Mouse (Mus musculus): ENCODE data around the gene Tnik.

Tnik gene

DNA sequence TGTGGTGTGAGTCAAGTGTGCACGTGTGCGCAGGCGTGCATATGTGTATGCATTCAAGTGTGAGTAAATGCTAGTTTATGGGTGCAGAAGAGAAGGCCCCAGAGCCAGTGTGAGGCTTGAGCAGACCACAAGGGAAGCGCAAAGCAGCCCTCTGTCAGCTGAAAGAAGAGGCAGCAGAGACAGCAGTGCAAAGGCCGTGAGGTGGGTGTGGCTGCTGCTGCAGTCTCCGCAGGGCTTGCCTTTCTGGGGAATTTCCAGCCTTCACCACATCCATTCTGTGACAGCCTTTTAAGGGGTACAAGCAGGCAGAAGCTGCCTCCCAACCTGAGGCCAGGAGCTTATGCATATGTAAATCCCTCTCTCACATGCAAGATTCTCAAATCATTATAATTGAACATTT is 139.2 kb downstream of the Tnik start:
- peak; percentile 10 for DNase-seq (ENCODE audit: low spot score)

GRCm38 (mm10) chr3:28405391-28405790 is 142.4 kb downstream of the Tnik start:
- DNase-seq (ENCODE audit: low spot score): no peak

GRCm38 (mm10) chr3:28408859-28409459 is 145.9 kb downstream of the Tnik start:
- peak; percentile 51 for DNase-seq (ENCODE audit: low spot score)

GRCm38 (mm10) chr3:28410269-28410668 is 147.3 kb downstream of the Tnik start:
- no peak for DNase-seq (ENCODE audit: low spot score)

DNA sequence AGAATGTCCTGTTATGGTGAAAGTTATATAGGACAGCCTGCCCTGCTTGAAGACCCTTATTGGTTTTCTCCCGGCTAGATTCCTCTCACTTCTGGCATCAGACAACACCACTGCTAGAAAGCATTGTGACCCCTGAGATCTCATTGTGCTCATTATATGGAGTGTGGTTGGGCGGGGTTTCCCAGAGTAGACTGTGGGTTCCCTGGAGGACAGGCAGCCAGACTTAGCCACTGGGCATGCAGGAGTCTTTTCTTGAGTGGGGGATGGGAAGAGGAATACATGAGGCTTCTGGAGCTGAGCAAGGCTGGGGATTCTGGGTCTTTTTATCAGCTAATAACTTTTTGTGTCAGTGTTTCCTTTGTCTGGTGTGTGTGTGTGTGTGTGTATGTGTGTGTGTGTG is 153.0 kb downstream of the Tnik start:
- DNase-seq (ENCODE audit: low spot score): no peak

GRCm38 (mm10) chr3:28417091-28417715 is 154.2 kb downstream of the Tnik start:
- DNase-seq (ENCODE audit: low spot score): no peak

DNA sequence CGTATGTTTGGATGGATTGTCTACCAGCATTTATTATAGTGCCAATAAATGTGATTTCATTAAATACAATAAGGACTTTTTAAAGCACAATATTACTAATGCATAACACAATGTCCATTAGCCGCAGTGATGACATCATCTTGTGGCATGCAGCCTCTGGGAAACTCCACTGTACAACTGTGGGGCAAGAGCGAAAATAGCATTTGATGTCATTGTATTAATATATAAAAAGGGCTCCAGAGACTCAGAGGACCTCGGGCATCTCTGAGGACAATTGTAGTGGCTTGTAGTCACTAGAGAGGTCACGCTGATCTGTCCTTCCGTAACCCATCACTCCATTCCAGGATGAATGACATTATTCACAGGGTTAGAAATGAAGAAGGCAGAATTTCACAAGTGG is 157.2 kb downstream of the Tnik start:
- no peak for DNase-seq (ENCODE audit: low spot score)

- DNase-seq (ENCODE audit: low spot score): no peak
Observed at GRCm38 (mm10) chr3:28420698-28421097, 157.7 kb downstream of the Tnik start.

GRCm38 (mm10) chr3:28421798-28422197 is 158.8 kb downstream of the Tnik start:
- DNase-seq (ENCODE audit: low spot score): no peak

DNA sequence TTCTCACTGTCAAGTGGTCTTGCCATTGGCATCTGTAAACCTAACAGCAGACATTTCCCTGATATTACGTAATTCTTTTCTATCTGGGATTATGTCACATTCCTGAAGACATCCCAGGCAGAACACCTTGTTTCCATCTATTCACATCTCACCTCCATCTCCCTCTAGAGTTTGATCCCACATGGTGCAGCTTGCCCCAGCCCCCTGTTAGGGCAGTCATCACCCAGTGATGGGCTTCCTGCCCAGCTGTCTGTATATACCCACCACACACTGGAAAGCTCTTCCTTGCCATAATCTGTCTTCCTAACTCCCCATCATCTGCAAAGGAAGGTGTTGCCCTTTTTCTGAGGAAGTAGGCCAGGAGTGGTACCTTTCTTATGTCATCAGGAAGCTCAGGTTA is 159.2 kb downstream of the Tnik start:
- DNase-seq (ENCODE audit: low spot score): no peak

- DNase-seq (ENCODE audit: low spot score): no peak
Observed at GRCm38 (mm10) chr3:28425911-28426310, 162.9 kb downstream of the Tnik start.

GRCm38 (mm10) chr3:28431459-28431858 is 168.4 kb downstream of the Tnik start:
- no peak for DNase-seq (ENCODE audit: low spot score)

GRCm38 (mm10) chr3:28432321-28432720 is 169.3 kb downstream of the Tnik start:
- no peak for DNase-seq (ENCODE audit: low spot score)

GRCm38 (mm10) chr3:28435478-28435877 is 172.5 kb downstream of the Tnik start:
- DNase-seq (ENCODE audit: low spot score): no peak

DNA sequence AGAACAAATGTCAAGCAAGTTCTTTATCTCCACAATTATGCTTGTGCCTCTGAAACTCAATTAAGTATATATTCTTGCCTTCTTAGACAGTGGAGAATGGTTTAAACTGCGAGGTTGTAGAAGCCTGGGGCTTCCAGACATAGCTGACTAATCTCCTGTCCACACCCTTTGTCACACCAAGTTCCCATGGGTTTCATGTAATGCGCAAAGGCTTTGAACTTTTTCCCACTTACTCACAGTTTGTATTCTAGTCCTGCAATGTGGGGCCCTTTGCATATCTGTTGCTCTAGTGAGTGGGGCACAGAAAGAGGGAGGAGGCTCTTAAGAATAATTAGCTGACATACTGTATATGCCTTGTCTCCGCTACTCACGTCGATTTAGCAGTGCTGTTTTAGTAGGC is 174.4 kb downstream of the Tnik start:
- no peak for DNase-seq (ENCODE audit: low spot score)

DNA sequence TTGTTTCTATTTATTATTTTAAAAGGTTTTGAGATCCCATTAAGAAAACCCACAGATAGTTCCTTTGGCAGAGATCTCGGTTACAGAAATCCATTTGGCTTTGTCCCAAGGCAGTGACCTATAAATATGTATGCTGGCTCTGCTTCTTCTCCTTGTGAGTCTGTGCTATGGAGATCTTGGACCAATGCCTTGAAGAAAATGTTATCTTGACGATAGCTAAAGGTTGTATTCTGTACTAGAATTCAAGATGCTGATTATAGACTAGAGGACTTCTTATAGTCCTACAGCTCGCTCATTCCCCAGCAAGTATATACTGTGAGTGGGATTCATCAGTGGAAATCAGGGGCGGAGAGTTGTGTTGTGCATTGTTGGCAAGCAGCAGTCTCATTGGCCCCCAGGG is 178.5 kb downstream of the Tnik start:
- DNase-seq (ENCODE audit: low spot score): no peak

- no peak for DNase-seq (ENCODE audit: low spot score)
Observed at GRCm38 (mm10) chr3:28442116-28442515, 179.1 kb downstream of the Tnik start.

DNA sequence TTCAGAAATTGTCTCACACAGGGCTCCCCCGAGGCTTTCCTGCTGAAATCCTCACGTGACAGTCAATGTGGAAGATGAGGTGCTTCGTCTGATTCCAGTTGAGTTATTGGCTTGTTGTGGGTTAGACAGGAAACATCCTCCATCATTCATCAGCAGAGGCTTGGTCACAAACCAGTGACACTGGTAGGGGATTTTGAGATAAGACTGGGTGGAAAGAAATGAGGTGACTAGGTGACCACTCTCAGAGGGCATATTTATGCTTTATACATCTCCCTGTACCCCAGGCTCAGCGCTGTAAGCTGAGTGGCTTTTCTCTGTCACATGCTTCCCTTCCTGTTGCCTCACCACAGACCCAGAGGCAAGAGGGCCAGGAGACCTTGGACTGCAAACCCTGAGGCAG is 184.9 kb downstream of the Tnik start:
- DNase-seq (ENCODE audit: low spot score): no peak

DNA sequence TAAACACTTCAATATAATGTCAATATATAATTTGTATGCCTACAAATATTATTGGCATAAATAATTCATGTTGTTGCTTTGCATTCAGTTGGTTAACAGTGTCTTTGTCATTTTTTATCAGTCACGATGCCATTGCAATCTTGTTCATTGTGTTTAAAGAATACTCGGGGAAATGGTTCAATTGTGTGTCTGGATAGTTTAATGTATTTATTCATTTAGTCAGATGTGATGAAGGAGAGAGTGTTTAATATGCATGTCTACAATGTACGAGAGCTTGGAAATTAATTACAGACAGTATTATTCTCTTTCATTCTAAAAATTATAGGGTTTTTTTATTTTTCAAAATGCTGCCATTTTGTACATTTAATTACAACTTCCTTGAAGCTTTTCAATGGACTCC is 190.4 kb downstream of the Tnik start:
- DNase-seq (ENCODE audit: low spot score): no peak

DNA sequence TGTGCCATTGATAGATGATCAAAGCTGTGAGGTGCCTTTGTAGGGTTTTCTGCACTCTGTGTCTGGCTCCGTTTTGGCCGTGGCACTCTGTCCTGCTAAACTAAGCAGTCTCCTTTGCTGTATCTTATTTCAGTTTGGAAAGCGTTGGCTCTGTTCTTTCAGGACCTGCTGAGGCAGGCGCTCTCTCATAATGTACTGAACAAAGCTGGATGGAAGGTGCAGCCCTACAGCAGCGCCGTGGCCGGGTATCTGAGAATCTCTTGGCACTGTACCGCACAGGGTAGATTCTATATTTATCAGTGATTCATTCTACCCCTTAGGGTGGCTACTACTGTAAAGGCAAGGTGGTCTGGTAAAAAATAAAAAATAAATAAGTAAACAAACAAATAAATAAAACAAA is 193.8 kb downstream of the Tnik start:
- no peak for DNase-seq (ENCODE audit: low spot score)

- no peak for DNase-seq (ENCODE audit: low spot score)
Observed at GRCm38 (mm10) chr3:28457517-28457916, 194.5 kb downstream of the Tnik start.

DNA sequence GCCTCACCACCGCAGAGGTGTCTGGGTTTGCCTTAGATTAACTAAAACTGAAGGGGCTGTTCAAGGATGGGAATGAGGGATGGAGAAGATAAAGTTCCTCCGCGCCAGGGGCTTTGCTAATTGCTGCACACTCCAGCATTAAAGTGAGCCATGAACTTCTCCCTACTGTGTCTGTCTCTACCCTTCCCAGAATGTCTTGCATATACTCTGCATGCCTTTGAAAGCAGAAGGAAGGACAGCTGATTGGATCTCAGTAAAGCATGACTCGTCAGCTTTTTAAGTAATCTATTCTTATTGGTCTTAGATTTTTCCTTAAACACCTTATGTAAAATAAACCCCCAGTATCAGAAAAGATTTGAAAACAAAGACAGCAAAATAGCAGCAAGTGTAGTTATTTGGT is 203.7 kb downstream of the Tnik start:
- no peak for DNase-seq (ENCODE audit: low spot score)

DNA sequence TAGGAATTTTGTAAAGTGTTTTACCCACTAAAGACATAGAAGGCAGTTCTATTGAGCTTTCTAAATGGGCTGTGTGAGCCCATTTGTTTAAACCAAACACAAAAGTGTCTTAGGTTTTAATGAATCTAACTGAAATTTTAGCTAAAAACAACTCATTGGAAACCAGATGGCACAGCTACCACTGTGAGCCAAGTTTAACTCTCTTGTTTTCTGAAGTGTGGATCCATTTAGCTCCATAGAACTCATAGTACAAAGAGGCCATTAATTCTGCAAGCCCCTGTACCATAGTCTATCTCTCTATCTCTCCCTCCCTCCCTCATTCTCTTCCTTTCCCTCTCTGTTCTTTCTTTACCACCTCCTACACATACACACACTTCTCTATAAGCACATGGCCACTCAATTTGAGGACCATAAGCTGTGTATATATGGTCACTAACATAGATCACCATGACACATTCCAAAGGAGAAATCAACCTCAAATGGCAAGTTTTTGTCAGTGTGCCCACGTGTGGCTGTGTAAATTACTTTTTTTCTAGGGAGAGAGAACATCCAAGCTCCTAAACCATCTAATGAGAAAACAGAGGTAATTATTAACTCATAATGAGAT is 204.2 kb downstream of the Tnik start:
- no peak for DNase-seq (ENCODE audit: low spot score)

DNA sequence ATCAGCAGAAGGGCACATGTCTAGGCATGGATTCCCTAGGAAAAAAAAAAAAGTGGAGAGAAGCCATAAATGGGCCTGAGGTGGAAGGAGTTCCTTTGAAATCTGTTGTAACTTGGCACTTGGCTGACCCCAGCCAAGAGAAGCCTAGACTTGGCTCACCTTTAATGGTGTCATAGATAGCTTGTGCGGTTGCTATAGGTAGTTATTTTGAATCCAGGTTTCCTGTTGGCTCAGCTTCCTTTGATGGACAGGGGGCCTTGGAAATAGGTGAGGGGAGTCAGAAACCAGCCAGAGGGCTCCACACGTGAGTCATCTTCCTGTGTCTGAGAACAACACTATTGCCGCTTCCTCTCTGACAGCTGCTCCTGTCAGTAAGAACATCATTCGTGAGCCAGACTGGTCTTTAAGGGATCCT is 204.9 kb downstream of the Tnik start:
- no peak for DNase-seq (ENCODE audit: low spot score)

All from urinary bladder, postnatal 14 days (tissue).